Mouse (Mus musculus): ENCODE measurements around the gene Rgs16.

Gene Rgs16

GRCm38 (mm10) chr1:153720935-153721334 is 19.2 kb upstream of the Rgs16 start:
- DNase-seq (ENCODE audit: low spot score in 2 of 2) = no peak

GRCm38 (mm10) chr1:153721565-153722310 is 18.4 kb upstream of the Rgs16 start:
- no peak for DNase-seq (ENCODE audit: low spot score in 2 of 2)

GRCm38 (mm10) chr1:153723426-153723825 is 16.7 kb upstream of the Rgs16 start:
- DNase-seq (ENCODE audit: low spot score in 2 of 2) = no peak

- DNase-seq (ENCODE audit: low spot score in 2 of 2) = no peak
These were observed 13.5 kb upstream of the Rgs16 start for GRCm38 (mm10) chr1:153726636-153727035.

- no peak for DNase-seq (ENCODE audit: low spot score in 2 of 2)
These were observed 10.3 kb upstream of the Rgs16 start for GRCm38 (mm10) chr1:153729806-153730205.

- no peak for DNase-seq (ENCODE audit: low spot score in 2 of 2)
These were observed 9.5 kb upstream of the Rgs16 start for GRCm38 (mm10) chr1:153730671-153731070.

- peak in 1 of 2 experiments; percentile 40 for DNase-seq (ENCODE audit: low spot score in 2 of 2)
These were observed 7.0 kb upstream of the Rgs16 start for GRCm38 (mm10) chr1:153733181-153733580.

- DNase-seq (ENCODE audit: low spot score in 2 of 2) = no peak
These were observed 5.3 kb upstream of the Rgs16 start for GRCm38 (mm10) chr1:153734866-153735265.

GRCm38 (mm10) chr1:153736096-153736495 is 4.1 kb upstream of the Rgs16 start:
- DNase-seq (ENCODE audit: low spot score in 2 of 2) = no peak

GRCm38 (mm10) chr1:153737101-153738085 is 2.8 kb upstream of the Rgs16 start:
- DNase-seq (ENCODE audit: low spot score in 2 of 2) = no peak

- no peak for DNase-seq (ENCODE audit: low spot score in 2 of 2)
These were observed 623 bp upstream of the Rgs16 start for GRCm38 (mm10) chr1:153739437-153740015.

GRCm38 (mm10) chr1:153740775-153741400 is 739 bp downstream of the Rgs16 start:
- no peak for DNase-seq (ENCODE audit: low spot score in 2 of 2)

GRCm38 (mm10) chr1:153741551-153742316 is 1.6 kb downstream of the Rgs16 start:
- no peak for DNase-seq (ENCODE audit: low spot score in 2 of 2)

GRCm38 (mm10) chr1:153742374-153743155 is 2.4 kb downstream of the Rgs16 start:
- peak; percentile 67 to 82 for DNase-seq (ENCODE audit: low spot score in 2 of 2)

GRCm38 (mm10) chr1:153746119-153746670 is 6.0 kb downstream of the Rgs16 start:
- DNase-seq (ENCODE audit: low spot score in 2 of 2) = no peak

GRCm38 (mm10) chr1:153746728-153747127 is 6.6 kb downstream of the Rgs16 start:
- peak in 1 of 2 experiments; percentile 78 for DNase-seq (ENCODE audit: low spot score in 2 of 2)

- no peak for DNase-seq (ENCODE audit: low spot score in 2 of 2)
These were observed 7.8 kb downstream of the Rgs16 start for GRCm38 (mm10) chr1:153747861-153748530.

GRCm38 (mm10) chr1:153748549-153748948 is 8.4 kb downstream of the Rgs16 start:
- DNase-seq (ENCODE audit: low spot score in 2 of 2) = no peak

GRCm38 (mm10) chr1:153749211-153749801 is 9.2 kb downstream of the Rgs16 start, which contains the start of gene Rnasel:
TSS of gene Rnasel (plus strand) at chr1:153749426.
- DNase-seq (ENCODE audit: low spot score in 2 of 2) = peak; percentile 41 to 69
